Mouse (Mus musculus): ENCODE measurements around the gene Ubtd1. TPM values are rescaled to one million over a fixed set of nuclear protein-coding genes. Genes with fewer than 3 reads are reported as not detected.
A peak's percentile ranks its signal among the peaks of the same experiment; 100 is the strongest.

Gene Ubtd1
- polyA plus RNA-seq, 1 experiment, result 73.0 TPM

DNA sequence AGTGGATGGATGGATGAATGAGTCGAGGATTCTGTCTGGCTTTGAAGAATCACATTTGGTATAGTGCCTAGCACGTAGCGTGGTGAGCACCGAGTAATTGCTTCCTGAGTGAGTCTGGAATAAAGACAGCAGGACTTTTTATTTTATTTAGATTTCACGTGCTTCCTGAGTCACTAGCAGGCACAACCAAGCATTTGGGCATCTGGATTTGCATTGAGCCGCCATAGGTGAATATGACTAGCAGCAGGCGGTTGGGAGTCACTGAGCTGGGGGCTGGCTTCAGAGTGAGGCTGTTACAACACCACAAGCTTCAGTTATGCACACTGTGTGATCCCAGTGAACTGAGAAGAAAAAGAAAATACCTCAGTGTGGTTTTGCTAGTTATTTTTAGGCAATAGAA is 27.5 kb downstream of the Ubtd1 start:
- H3K27me3 ChIP-seq (ENCODE audit: control insufficient read depth, insufficient read depth, insufficient read length), result no peaks in the 10 kb centered on the region
- TF ChIP-seq CEBPB (IDR thresholded peaks at IDR 0.05; ENCODE audit: low read depth) (no peak), MYOD1 (IDR thresholded peaks at IDR 0.05; ENCODE audit: control insufficient read depth, insufficient read length, low read depth) (no peak), CTCF (IDR thresholded peaks at IDR 0.05; ENCODE audit: control insufficient read depth, insufficient read depth, insufficient read length) (no peak), MYOG (IDR thresholded peaks at IDR 0.05; ENCODE audit: control insufficient read depth, extremely low read depth, insufficient read length) (no peak), USF1 (IDR thresholded peaks at IDR 0.05; ENCODE audit: low read depth) (no peak)
- peaks cover 53% of the 10 kb centered on the region for H3K79me3 ChIP-seq (ENCODE audit: low read depth)
- no peak overlapping the region for H3ac ChIP-seq (ENCODE audit: control insufficient read depth, insufficient read length, low read depth)
- H3K36me3 ChIP-seq (ENCODE audit: control insufficient read depth, insufficient read depth), result peaks cover 4% of the 10 kb centered on the region
- peaks cover 99% of the 10 kb centered on the region for H3K79me2 ChIP-seq (ENCODE audit: control insufficient read depth, insufficient read depth)
- no peak overlapping the region for H3K4me3 ChIP-seq (ENCODE audit: insufficient read depth, poor library complexity, severe bottlenecking)

DNA sequence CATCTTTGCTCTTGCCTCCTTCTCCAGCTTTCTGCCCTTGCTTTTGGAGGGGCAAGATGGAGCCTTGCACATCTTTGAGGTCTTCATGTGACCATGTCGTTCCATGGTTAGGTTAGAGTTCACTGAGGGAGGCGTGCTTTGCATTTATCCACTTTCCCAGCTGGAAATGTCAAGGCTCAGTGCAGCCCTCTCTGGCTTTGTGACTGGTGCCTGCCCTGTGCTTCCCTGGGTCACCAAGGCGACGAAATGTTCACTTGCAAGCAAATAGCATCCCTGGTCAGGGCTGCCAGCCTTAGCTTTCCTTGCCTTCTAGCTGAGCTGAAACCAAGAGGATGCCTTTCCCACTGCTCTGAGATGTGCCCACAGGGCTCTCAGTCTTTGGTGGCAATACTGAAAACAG is 28.9 kb downstream of the Ubtd1 start:
- peaks cover 4% of the 10 kb centered on the region for H3K36me3 ChIP-seq (ENCODE audit: control insufficient read depth, insufficient read depth)
- TF ChIP-seq CEBPB (IDR thresholded peaks at IDR 0.05; ENCODE audit: low read depth), result no peak
- no peak overlapping the region for H3K4me3 ChIP-seq (ENCODE audit: insufficient read depth, poor library complexity, severe bottlenecking)
- H3K79me2 ChIP-seq (ENCODE audit: control insufficient read depth, insufficient read depth), result peaks cover 99% of the 10 kb centered on the region
- no peak overlapping the region for H3ac ChIP-seq (ENCODE audit: control insufficient read depth, insufficient read length, low read depth)
- no peaks in the 10 kb centered on the region for H3K27me3 ChIP-seq (ENCODE audit: control insufficient read depth, insufficient read depth, insufficient read length)
- H3K79me3 ChIP-seq (ENCODE audit: low read depth), result peaks cover 49% of the 10 kb centered on the region

DNA sequence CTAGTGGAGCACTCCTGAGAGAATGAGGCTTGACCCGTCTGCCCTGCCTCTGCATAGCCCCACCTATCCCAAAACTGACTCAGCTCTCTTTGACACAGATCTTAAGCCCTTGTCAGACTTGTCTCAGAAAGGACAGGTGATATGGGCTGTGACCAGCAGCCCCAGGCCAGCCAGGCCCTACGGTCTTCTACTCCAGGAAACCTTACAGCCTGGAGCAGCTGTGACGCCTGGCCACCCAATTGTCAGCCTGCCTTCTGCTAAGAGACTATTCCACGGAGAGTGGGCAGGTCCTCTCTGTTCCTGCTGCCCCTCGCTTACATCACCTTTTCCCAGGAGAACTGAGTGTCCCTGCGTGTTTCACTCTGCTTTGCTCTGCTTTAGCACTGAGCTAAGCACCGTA is 29.6 kb downstream of the Ubtd1 start:
- Histone ChIP-seq H3K36me3 (ENCODE audit: control insufficient read depth, insufficient read depth) (peaks cover 4% of the 10 kb centered on the region), H3ac (ENCODE audit: control insufficient read depth, insufficient read length, low read depth) (no peak overlapping the region), H3K79me3 (ENCODE audit: low read depth) (peaks cover 47% of the 10 kb centered on the region), H3K27me3 (ENCODE audit: control insufficient read depth, insufficient read depth, insufficient read length) (no peaks in the 10 kb centered on the region), H3K4me3 (ENCODE audit: insufficient read depth, poor library complexity, severe bottlenecking) (no peak overlapping the region), H3K79me2 (ENCODE audit: control insufficient read depth, insufficient read depth) (peaks cover 99% of the 10 kb centered on the region)
- TF ChIP-seq MAX (IDR thresholded peaks at IDR 0.05) (no peak), CTCF (IDR thresholded peaks at IDR 0.05; ENCODE audit: control insufficient read depth, insufficient read depth, insufficient read length) (no peak), USF1 (IDR thresholded peaks at IDR 0.05; ENCODE audit: low read depth) (no peak), MYOG (IDR thresholded peaks at IDR 0.05; ENCODE audit: control insufficient read depth, extremely low read depth, insufficient read length) (no peak), FOSL1 (IDR thresholded peaks at IDR 0.05; ENCODE audit: insufficient read depth, low read length, poor library complexity, severe bottlenecking) (no peak), CEBPB (IDR thresholded peaks at IDR 0.05; ENCODE audit: low read depth) (no peak), MYOD1 (IDR thresholded peaks at IDR 0.05; ENCODE audit: control insufficient read depth, insufficient read length, low read depth) (no peak)

DNA sequence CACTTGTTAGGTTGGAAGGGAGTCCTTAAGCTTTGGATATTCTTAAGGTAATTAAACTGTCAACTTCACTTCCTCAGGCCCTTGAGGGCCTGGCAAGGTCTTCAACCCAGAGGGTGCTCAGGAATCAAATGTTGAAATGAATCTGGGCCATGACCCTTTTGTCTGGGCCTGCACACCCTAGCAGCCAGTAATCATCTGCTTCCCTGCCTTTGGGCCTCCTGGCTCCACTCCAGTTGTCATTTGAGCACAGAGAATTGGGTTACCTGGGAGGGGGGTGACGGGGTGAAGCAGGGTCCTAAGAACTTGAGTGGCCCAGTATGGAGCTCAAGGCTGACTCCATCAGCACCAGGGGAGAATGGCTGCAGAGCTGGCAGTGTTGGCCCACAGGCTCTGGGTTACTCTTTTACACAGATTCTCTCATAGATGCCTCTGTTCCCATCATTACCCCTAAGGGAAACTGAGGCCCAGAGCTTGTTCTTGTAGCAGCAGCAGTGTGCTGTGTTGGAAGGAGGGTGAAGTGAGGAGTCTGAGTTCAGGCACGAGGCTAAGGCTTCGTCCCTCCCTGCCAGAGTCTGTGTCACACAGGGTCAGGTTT is 32.8 kb downstream of the Ubtd1 start:
- Histone ChIP-seq H3K4me3 (ENCODE audit: insufficient read depth, poor library complexity, severe bottlenecking) (no peak overlapping the region), H3ac (ENCODE audit: control insufficient read depth, insufficient read length, low read depth) (no peak overlapping the region), H3K36me3 (ENCODE audit: control insufficient read depth, insufficient read depth) (peaks cover 4% of the 10 kb centered on the region), H3K79me2 (ENCODE audit: control insufficient read depth, insufficient read depth) (peaks cover 86% of the 10 kb centered on the region), H3K27me3 (ENCODE audit: control insufficient read depth, insufficient read depth, insufficient read length) (no peaks in the 10 kb centered on the region), H3K79me3 (ENCODE audit: low read depth) (peaks cover 43% of the 10 kb centered on the region)
- TF ChIP-seq MAX (IDR thresholded peaks at IDR 0.05) (no peak), CEBPB (IDR thresholded peaks at IDR 0.05; ENCODE audit: low read depth) (no peak), MYOD1 (IDR thresholded peaks at IDR 0.05; ENCODE audit: control insufficient read depth, insufficient read length, low read depth) (no peak), FOSL1 (IDR thresholded peaks at IDR 0.05; ENCODE audit: insufficient read depth, low read length, poor library complexity, severe bottlenecking) (no peak), MYOG (IDR thresholded peaks at IDR 0.05; ENCODE audit: control insufficient read depth, extremely low read depth, insufficient read length) (no peak), CTCF (IDR thresholded peaks at IDR 0.05; ENCODE audit: control insufficient read depth, insufficient read depth, insufficient read length) (no peak), USF1 (IDR thresholded peaks at IDR 0.05; ENCODE audit: low read depth) (no peak)

DNA sequence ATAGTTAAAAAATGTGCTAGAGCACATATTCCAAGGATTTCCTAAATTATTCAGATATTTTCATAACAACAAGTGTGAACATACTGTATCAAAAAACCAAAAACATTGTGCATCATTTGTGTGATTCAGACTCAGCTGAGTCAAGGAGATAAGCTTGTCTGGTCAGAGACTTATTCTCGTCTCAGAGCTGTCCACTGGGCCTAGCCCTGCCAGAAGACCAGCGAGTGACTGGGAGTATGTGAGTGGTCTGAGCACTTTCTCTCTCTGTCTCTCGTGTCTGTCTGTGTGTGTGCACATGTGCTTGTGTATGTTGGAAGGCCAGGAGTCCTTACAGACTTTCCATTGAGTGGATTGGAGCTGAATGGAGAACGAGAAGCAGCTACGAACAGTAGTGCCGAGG is 33.4 kb downstream of the Ubtd1 start:
- TF ChIP-seq MYOD1 (IDR thresholded peaks at IDR 0.05; ENCODE audit: control insufficient read depth, insufficient read length, low read depth), result no peak
- no peak for TF ChIP-seq USF1 (IDR thresholded peaks at IDR 0.05; ENCODE audit: low read depth)
- TF ChIP-seq MAX (IDR thresholded peaks at IDR 0.05), result no peak
- TF ChIP-seq FOSL1 (IDR thresholded peaks at IDR 0.05; ENCODE audit: insufficient read depth, low read length, poor library complexity, severe bottlenecking), result no peak
- TF ChIP-seq MYOG (IDR thresholded peaks at IDR 0.05; ENCODE audit: control insufficient read depth, extremely low read depth, insufficient read length), result no peak
- no peak for TF ChIP-seq CTCF (IDR thresholded peaks at IDR 0.05; ENCODE audit: control insufficient read depth, insufficient read depth, insufficient read length)
- no peak for TF ChIP-seq CEBPB (IDR thresholded peaks at IDR 0.05; ENCODE audit: low read depth)
- Histone ChIP-seq H3K79me3 (ENCODE audit: low read depth) (peaks cover 45% of the 10 kb centered on the region), H3K36me3 (ENCODE audit: control insufficient read depth, insufficient read depth) (peaks cover 4% of the 10 kb centered on the region), H3K4me3 (ENCODE audit: insufficient read depth, poor library complexity, severe bottlenecking) (no peak overlapping the region), H3K27me3 (ENCODE audit: control insufficient read depth, insufficient read depth, insufficient read length) (no peaks in the 10 kb centered on the region), H3ac (ENCODE audit: control insufficient read depth, insufficient read length, low read depth) (peak overlapping the region; percentile 41), H3K79me2 (ENCODE audit: control insufficient read depth, insufficient read depth) (peaks cover 86% of the 10 kb centered on the region)

DNA sequence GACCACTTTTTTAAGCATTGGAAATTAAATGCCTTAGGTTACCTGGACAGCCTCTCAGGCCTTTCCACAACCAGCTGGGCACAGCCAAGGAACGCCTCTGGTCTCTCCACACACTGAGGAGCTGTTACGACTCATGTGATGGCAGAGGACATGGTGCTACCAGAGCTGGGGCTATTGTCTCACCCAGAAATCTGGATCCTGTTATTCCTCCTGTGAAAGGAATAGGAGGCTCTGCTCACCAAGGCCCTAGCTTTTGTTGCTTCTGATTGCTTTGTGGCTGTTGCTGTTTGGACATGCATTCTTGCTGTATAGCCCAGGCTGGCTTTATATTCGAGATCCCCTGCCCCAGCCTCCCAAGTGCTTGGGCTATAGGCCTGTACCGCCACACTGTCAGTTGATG is 34.7 kb downstream of the Ubtd1 start:
- Histone ChIP-seq H3ac (ENCODE audit: control insufficient read depth, insufficient read length, low read depth) (peak overlapping the region; percentile 42), H3K79me3 (ENCODE audit: low read depth) (peaks cover 50% of the 10 kb centered on the region), H3K27me3 (ENCODE audit: control insufficient read depth, insufficient read depth, insufficient read length) (no peaks in the 10 kb centered on the region), H3K79me2 (ENCODE audit: control insufficient read depth, insufficient read depth) (peaks cover 86% of the 10 kb centered on the region), H3K36me3 (ENCODE audit: control insufficient read depth, insufficient read depth) (peaks cover 4% of the 10 kb centered on the region), H3K4me3 (ENCODE audit: insufficient read depth, poor library complexity, severe bottlenecking) (no peak overlapping the region)
- no peak for TF ChIP-seq FOSL1 (IDR thresholded peaks at IDR 0.05; ENCODE audit: insufficient read depth, low read length, poor library complexity, severe bottlenecking)
- TF ChIP-seq MYOG (IDR thresholded peaks at IDR 0.05; ENCODE audit: control insufficient read depth, extremely low read depth, insufficient read length), result no peak
- no peak for TF ChIP-seq USF1 (IDR thresholded peaks at IDR 0.05; ENCODE audit: low read depth)
- no peak for TF ChIP-seq CTCF (IDR thresholded peaks at IDR 0.05; ENCODE audit: control insufficient read depth, insufficient read depth, insufficient read length)
- TF ChIP-seq MYOD1 (IDR thresholded peaks at IDR 0.05; ENCODE audit: control insufficient read depth, insufficient read length, low read depth), result no peak
- TF ChIP-seq CEBPB (IDR thresholded peaks at IDR 0.05; ENCODE audit: low read depth), result no peak
- no peak for TF ChIP-seq MAX (IDR thresholded peaks at IDR 0.05)

All from C2C12 (cell line).